Mouse (Mus musculus): ENCODE measurements around the gene Sgf29. TPM values are rescaled to one million over a fixed set of nuclear protein-coding genes. Genes with fewer than 3 reads are reported as not detected.
"Not testable (repeated sequence)": the region's sequence is repeated elsewhere in the genome, so short reads cannot be mapped to it uniquely, and the experiment has no call there.

Gene Sgf29
- polyA plus RNA-seq, 1 experiment = 54.0 TPM

- Histone ChIP-seq H3K36me3 (ENCODE audit: control insufficient read depth, insufficient read depth, low read length, poor library complexity, severe bottlenecking) (0 out of 2 replicates have a peak, but pooled peaks cover 3% of the 10 kb centered on the region), H3K27me3 (ENCODE audit: control insufficient read depth, insufficient read depth, low read length, poor library complexity, severe bottlenecking) (no peaks in the 10 kb centered on the region), H3K9me3 (replicated peaks; ENCODE audit: control insufficient read depth, insufficient read depth, low read length, poor library complexity, severe bottlenecking) (no peaks in the 10 kb centered on the region), H3K4me1 (ENCODE audit: control insufficient read depth, insufficient read depth, low read length) (no peaks in the 10 kb centered on the region), H3K4me3 (ENCODE audit: low read depth, low read length) (no peak overlapping the region), H3K27ac (ENCODE audit: insufficient read depth, low read length) (no peak overlapping the region), H3K9ac (ENCODE audit: low read depth, poor library complexity, severe bottlenecking) (no peak overlapping the region)
- TF ChIP-seq CTCF (IDR thresholded peaks at IDR 0.05; ENCODE audit: low read depth, low read length) (no peak), EP300 (IDR thresholded peaks at IDR 0.05; ENCODE audit: insufficient read depth, low read depth, low read length) (no peak), POLR2A (IDR thresholded peaks at IDR 0.05; ENCODE audit: insufficient read depth, low read length) (no peak)
Measured at GRCm38 (mm10) chr7:126678545-126679341, 29.6 kb downstream of the Sgf29 start.

GRCm38 (mm10) chr7:126679683-126680082 is 30.6 kb downstream of the Sgf29 start:
- Histone ChIP-seq H3K4me1 (ENCODE audit: control insufficient read depth, insufficient read depth, low read length) (no peaks in the 10 kb centered on the region), H3K9ac (ENCODE audit: low read depth, poor library complexity, severe bottlenecking) (no peak overlapping the region), H3K4me3 (ENCODE audit: low read depth, low read length) (no peak overlapping the region), H3K27ac (ENCODE audit: insufficient read depth, low read length) (no peak overlapping the region), H3K9me3 (replicated peaks; ENCODE audit: control insufficient read depth, insufficient read depth, low read length, poor library complexity, severe bottlenecking) (no peaks in the 10 kb centered on the region), H3K27me3 (ENCODE audit: control insufficient read depth, insufficient read depth, low read length, poor library complexity, severe bottlenecking) (no peaks in the 10 kb centered on the region), H3K36me3 (ENCODE audit: control insufficient read depth, insufficient read depth, low read length, poor library complexity, severe bottlenecking) (no peaks in the 10 kb centered on the region)
- no peak for TF ChIP-seq CTCF (IDR thresholded peaks at IDR 0.05; ENCODE audit: low read depth, low read length)
- no peak for TF ChIP-seq POLR2A (IDR thresholded peaks at IDR 0.05; ENCODE audit: insufficient read depth, low read length)
- TF ChIP-seq EP300 (IDR thresholded peaks at IDR 0.05; ENCODE audit: insufficient read depth, low read depth, low read length) = no peak

- H3K36me3 ChIP-seq (ENCODE audit: control insufficient read depth, insufficient read depth, low read length, poor library complexity, severe bottlenecking) = no peaks in the 10 kb centered on the region
- H3K4me1 ChIP-seq (ENCODE audit: control insufficient read depth, insufficient read depth, low read length) = no peaks in the 10 kb centered on the region
- no peak for TF ChIP-seq CTCF (IDR thresholded peaks at IDR 0.05; ENCODE audit: low read depth, low read length)
- TF ChIP-seq POLR2A (IDR thresholded peaks at IDR 0.05; ENCODE audit: insufficient read depth, low read length) = no peak
- TF ChIP-seq EP300 (IDR thresholded peaks at IDR 0.05; ENCODE audit: insufficient read depth, low read depth, low read length) = no peak
- H3K27me3 ChIP-seq (ENCODE audit: control insufficient read depth, insufficient read depth, low read length, poor library complexity, severe bottlenecking) = no peaks in the 10 kb centered on the region
- no peak overlapping the region for H3K4me3 ChIP-seq (ENCODE audit: low read depth, low read length)
- H3K27ac ChIP-seq (ENCODE audit: insufficient read depth, low read length) = no peak overlapping the region
- H3K9me3 ChIP-seq (replicated peaks; ENCODE audit: control insufficient read depth, insufficient read depth, low read length, poor library complexity, severe bottlenecking) = no peaks in the 10 kb centered on the region
- H3K9ac ChIP-seq (ENCODE audit: low read depth, poor library complexity, severe bottlenecking) = no peak overlapping the region
Measured at GRCm38 (mm10) chr7:126681221-126681620, 32.1 kb downstream of the Sgf29 start.

GRCm38 (mm10) chr7:126688156-126688555 is 39.0 kb downstream of the Sgf29 start:
- not testable (repeated sequence) for H3K9me3 ChIP-seq (replicated peaks; ENCODE audit: control insufficient read depth, insufficient read depth, low read length, poor library complexity, severe bottlenecking); H3K27me3 ChIP-seq (ENCODE audit: control insufficient read depth, insufficient read depth, low read length, poor library complexity, severe bottlenecking); H3K9ac ChIP-seq (ENCODE audit: low read depth, poor library complexity, severe bottlenecking); H3K4me1 ChIP-seq (ENCODE audit: control insufficient read depth, insufficient read depth, low read length); H3K27ac ChIP-seq (ENCODE audit: insufficient read depth, low read length); H3K4me3 ChIP-seq (ENCODE audit: low read depth, low read length)
- peaks cover 14% of the 10 kb centered on the region for H3K36me3 ChIP-seq (ENCODE audit: control insufficient read depth, insufficient read depth, low read length, poor library complexity, severe bottlenecking)

- H3K9me3 ChIP-seq (replicated peaks; ENCODE audit: control insufficient read depth, insufficient read depth, low read length, poor library complexity, severe bottlenecking) = no peaks in the 10 kb centered on the region
- H3K36me3 ChIP-seq (ENCODE audit: control insufficient read depth, insufficient read depth, low read length, poor library complexity, severe bottlenecking) = peaks cover 14% of the 10 kb centered on the region
- H3K4me1 ChIP-seq (ENCODE audit: control insufficient read depth, insufficient read depth, low read length) = peaks cover 2% of the 10 kb centered on the region
- H3K27me3 ChIP-seq (ENCODE audit: control insufficient read depth, insufficient read depth, low read length, poor library complexity, severe bottlenecking) = no peaks in the 10 kb centered on the region
- TF ChIP-seq POLR2A (IDR thresholded peaks at IDR 0.05; ENCODE audit: insufficient read depth, low read length) (no peak), EP300 (IDR thresholded peaks at IDR 0.05; ENCODE audit: insufficient read depth, low read depth, low read length) (no peak), CTCF (IDR thresholded peaks at IDR 0.05; ENCODE audit: low read depth, low read length) (no peak)
- no peak overlapping the region for H3K4me3 ChIP-seq (ENCODE audit: low read depth, low read length)
- no peak overlapping the region for H3K9ac ChIP-seq (ENCODE audit: low read depth, poor library complexity, severe bottlenecking)
- H3K27ac ChIP-seq (ENCODE audit: insufficient read depth, low read length) = no peak overlapping the region
Measured at GRCm38 (mm10) chr7:126689021-126689420, 39.9 kb downstream of the Sgf29 start.

GRCm38 (mm10) chr7:126690737-126691136 is 41.6 kb downstream of the Sgf29 start:
- H3K36me3 ChIP-seq (ENCODE audit: control insufficient read depth, insufficient read depth, low read length, poor library complexity, severe bottlenecking) = peaks cover 14% of the 10 kb centered on the region
- no peak overlapping the region for H3K9ac ChIP-seq (ENCODE audit: low read depth, poor library complexity, severe bottlenecking)
- peaks cover 2% of the 10 kb centered on the region for H3K4me1 ChIP-seq (ENCODE audit: control insufficient read depth, insufficient read depth, low read length)
- no peak for TF ChIP-seq POLR2A (IDR thresholded peaks at IDR 0.05; ENCODE audit: insufficient read depth, low read length)
- H3K27me3 ChIP-seq (ENCODE audit: control insufficient read depth, insufficient read depth, low read length, poor library complexity, severe bottlenecking) = no peaks in the 10 kb centered on the region
- H3K27ac ChIP-seq (ENCODE audit: insufficient read depth, low read length) = no peak overlapping the region
- H3K9me3 ChIP-seq (replicated peaks; ENCODE audit: control insufficient read depth, insufficient read depth, low read length, poor library complexity, severe bottlenecking) = no peaks in the 10 kb centered on the region
- no peak overlapping the region for H3K4me3 ChIP-seq (ENCODE audit: low read depth, low read length)
